Mouse (Mus musculus) myocyte (in vitro differentiated cells): Measurements from ENCODE around the gene Rere. TPM values are rescaled to one million over a fixed set of nuclear protein-coding genes. Genes with fewer than 3 reads are reported as not detected.

Experiments used
- H3K27me3 ChIP-seq: one replicate; pipeline ENCODE4 v1.6.1; 2011; ENCODE audit not compliant: control insufficient read depth, insufficient read depth, insufficient read length
- H3K36me3 ChIP-seq: one replicate; pipeline ENCODE4 v1.6.1; 2011; ENCODE audit not compliant: control insufficient read depth, insufficient read depth
- H3K4me2 ChIP-seq: one replicate; pipeline ENCODE4 v1.6.1; 2011; ENCODE audit warnings: low read depth, control low read depth
- H3K4me3 ChIP-seq: one replicate; pipeline ENCODE4 v1.5.1; 2011; ENCODE audit warnings: mild to moderate bottlenecking, control low read depth, moderate library complexity
- H3K79me2 ChIP-seq: one replicate; pipeline ENCODE4 v1.6.1; 2011; ENCODE audit not compliant: control insufficient read depth, insufficient read depth
- H3ac ChIP-seq: one replicate; pipeline ENCODE4 v1.6.1; 2011; ENCODE audit not compliant: control insufficient read depth, insufficient read length
- CEBPB ChIP-seq: IDR thresholded peaks from 2 replicates; pipeline ENCODE4 v1.6.1; 2011; ENCODE audit warnings: mild to moderate bottlenecking, moderate library complexity; ENCODE audit not compliant: poor library complexity, insufficient read depth, severe bottlenecking
- E2F4 ChIP-seq: IDR thresholded peaks from one replicate; pipeline ENCODE4 v1.6.1; 2011; ENCODE audit warnings: mild to moderate bottlenecking, control low read depth, moderate library complexity; ENCODE audit not compliant: insufficient read depth
- MAX ChIP-seq: IDR thresholded peaks from one replicate; pipeline ENCODE4 v1.6.1; 2011; ENCODE audit warnings: low read depth, mild to moderate bottlenecking, control low read depth
- MYOD1 ChIP-seq, 3 experiments: IDR thresholded peaks; one replicate each; pipeline ENCODE4 v1.6.1; 2011; ENCODE audit warnings: control low read depth in 2 of 3, low read depth in 2 of 3, mild to moderate bottlenecking in 2 of 3, moderate library complexity in 1 of 3; ENCODE audit not compliant: insufficient read length in 2 of 3, control insufficient read depth in 1 of 3
- MYOG ChIP-seq, 3 experiments: IDR thresholded peaks; one replicate each; pipeline ENCODE4 v1.6.1; 2011; ENCODE audit warnings: control low read depth in 2 of 3, low read depth in 2 of 3, mild to moderate bottlenecking in 2 of 3; ENCODE audit not compliant: insufficient read length in 2 of 3, control insufficient read depth in 1 of 3, insufficient read depth in 1 of 3
- POLR2A ChIP-seq: IDR thresholded peaks from one replicate; pipeline ENCODE4 v1.6.1; 2011; ENCODE audit warnings: low read depth, mild to moderate bottlenecking, control low read depth, moderate library complexity; ENCODE audit not compliant: insufficient read length
- POLR2AphosphoS2 ChIP-seq: IDR thresholded peaks from one replicate; pipeline ENCODE4 v1.6.1; 2011; ENCODE audit warnings: low read depth, control low read depth; ENCODE audit not compliant: insufficient read length
- REST ChIP-seq: IDR thresholded peaks from one replicate; pipeline ENCODE4 v1.6.1; 2011; ENCODE audit warnings: mild to moderate bottlenecking, control low read depth, moderate library complexity; ENCODE audit not compliant: insufficient read depth, insufficient read length
- SRF ChIP-seq: IDR thresholded peaks from one replicate; pipeline ENCODE4 v1.6.1; 2011; ENCODE audit warnings: low read depth; ENCODE audit not compliant: control insufficient read depth, insufficient read length
- TCF12 ChIP-seq: IDR thresholded peaks from one replicate; pipeline ENCODE4 v1.6.1; 2011; ENCODE audit warnings: mild to moderate bottlenecking, control low read depth; ENCODE audit not compliant: poor library complexity, insufficient read depth, severe bottlenecking
- TCF3 ChIP-seq: IDR thresholded peaks from one replicate; pipeline ENCODE4 v1.6.1; 2011; ENCODE audit warnings: low read depth, control low read depth; ENCODE audit not compliant: insufficient read length
- USF1 ChIP-seq: IDR thresholded peaks from one replicate; pipeline ENCODE4 v1.6.1; 2011; ENCODE audit warnings: low read depth, mild to moderate bottlenecking, control low read depth, moderate library complexity
- polyA plus RNA-seq: library from polyadenylated mRNA; unstranded; fragments of >200 nt; fragmentation: generic; extraction: Trizol; gene quantifications from one replicate; pipeline ENCODE4 v1.2.1, GENCODE M21; 2012; ENCODE audit warnings: missing spikeins

The Rere gene
- polyA plus RNA-seq, 1 experiment: 34.0 TPM

GRCm38 (mm10) chr4:150316546-150316945 lies 35.1 kb downstream of the Rere start:
- Histone ChIP-seq H3K36me3 (no peaks in the 10 kb centered on the region), H3K4me2 (no peak overlapping the region), H3K4me3 (no peak overlapping the region), H3K79me2 (peaks cover 93% of the 10 kb centered on the region), H3ac (no peak overlapping the region), H3K27me3 (no peaks in the 10 kb centered on the region)
- TF ChIP-seq TCF12 (no peak), USF1 (no peak), SRF (no peak)

- H3ac ChIP-seq: no peak overlapping the region
- no peaks in the 10 kb centered on the region for H3K27me3 ChIP-seq
- no peaks in the 10 kb centered on the region for H3K36me3 ChIP-seq
- TF ChIP-seq POLR2AphosphoS2 (no peak), MAX (no peak), SRF (no peak), TCF12 (no peak), E2F4 (no peak), MYOD1 (IDR thresholded peaks at IDR 0.05; ENCODE audit: control insufficient read depth in 1 of 3, insufficient read length in 2 of 3, low read depth in 2 of 3) (no peak), CEBPB (no peak), POLR2A (no peak), USF1 (no peak), TCF3 (no peak), MYOG (IDR thresholded peaks at IDR 0.05; ENCODE audit: control insufficient read depth in 1 of 3, insufficient read depth in 1 of 3, insufficient read length in 2 of 3, low read depth in 2 of 3) (no peak), REST (no peak)
- H3K4me2 ChIP-seq: no peak overlapping the region
- H3K4me3 ChIP-seq: no peak overlapping the region
- H3K79me2 ChIP-seq: peaks cover 81% of the 10 kb centered on the region
These were observed 43.8 kb downstream of the Rere start for GRCm38 (mm10) chr4:150325046-150325801.

- TF ChIP-seq SRF (no peak), E2F4 (no peak), POLR2A (no peak), MYOD1 (IDR thresholded peaks at IDR 0.05; ENCODE audit: control insufficient read depth in 1 of 3, insufficient read length in 2 of 3, low read depth in 2 of 3) (no peak), REST (no peak), TCF12 (no peak), USF1 (no peak), POLR2AphosphoS2 (no peak), TCF3 (no peak), CEBPB (no peak), MAX (no peak), MYOG (IDR thresholded peaks at IDR 0.05; ENCODE audit: control insufficient read depth in 1 of 3, insufficient read depth in 1 of 3, insufficient read length in 2 of 3, low read depth in 2 of 3) (no peak)
- Histone ChIP-seq H3K79me2 (peaks cover 81% of the 10 kb centered on the region), H3K27me3 (no peaks in the 10 kb centered on the region)
These were observed 44.6 kb downstream of the Rere start for GRCm38 (mm10) chr4:150326005-150326404.

GRCm38 (mm10) chr4:150327476-150327875 lies 46.0 kb downstream of the Rere start:
- H3K4me3 ChIP-seq: no peak overlapping the region
- no peak overlapping the region for H3K4me2 ChIP-seq
- H3K36me3 ChIP-seq: no peaks in the 10 kb centered on the region
- H3ac ChIP-seq: no peak overlapping the region
- peaks cover 82% of the 10 kb centered on the region for H3K79me2 ChIP-seq
- no peak for TF ChIP-seq SRF
- TF ChIP-seq USF1: no peak
- TF ChIP-seq E2F4: no peak
- TF ChIP-seq MYOD1 (IDR thresholded peaks at IDR 0.05; ENCODE audit: control insufficient read depth in 1 of 3, insufficient read length in 2 of 3, low read depth in 2 of 3): no peak
- TF ChIP-seq CEBPB: no peak
- no peak for TF ChIP-seq REST
- TF ChIP-seq TCF3: no peak
- no peak for TF ChIP-seq POLR2AphosphoS2
- TF ChIP-seq MAX: no peak
- no peak for TF ChIP-seq POLR2A
- TF ChIP-seq TCF12: no peak
- no peak for TF ChIP-seq MYOG (IDR thresholded peaks at IDR 0.05; ENCODE audit: control insufficient read depth in 1 of 3, insufficient read depth in 1 of 3, insufficient read length in 2 of 3, low read depth in 2 of 3)
- no peaks in the 10 kb centered on the region for H3K27me3 ChIP-seq

More at GRCm38 (mm10) chr4:150326005-150326404, 44.6 kb downstream of the Rere start:
- Histone ChIP-seq H3K4me3 (no peak overlapping the region), H3ac (no peak overlapping the region), H3K4me2 (no peak overlapping the region), H3K36me3 (no peaks in the 10 kb centered on the region)
